Mouse (Mus musculus) spleen, adult 2 months (tissue): ENCODE measurements around the gene Pou5f2. TPM values are rescaled to one million over a fixed set of nuclear protein-coding genes. Genes with fewer than 3 reads are reported as not detected.

ENCODE experiments used
- DNase-seq, 2 experiments: peaks; one replicate each; pipeline versions ENCODE4 v3.0.0 to v3.0.0-alpha.2; 2012 to 2021; ENCODE audit warnings: low spot score in 2 of 2, low read depth in 1 of 2
- H3K27ac ChIP-seq: fragments of 200-500 bp; 2 replicates; pipeline ENCODE4 v1.5.1; 2012; ENCODE audit warnings: low read length, inconsistent platforms; ENCODE audit not compliant: insufficient read depth
- H3K27me3 ChIP-seq: fragments of 200-500 bp; 2 replicates; pipeline ENCODE4 v1.6.1; 2012; ENCODE audit warnings: mild to moderate bottlenecking, moderate library complexity, low read length, inconsistent platforms; ENCODE audit not compliant: control insufficient read depth, insufficient read depth
- H3K36me3 ChIP-seq: fragments of 200-500 bp; 2 replicates; pipeline ENCODE4 v1.6.1; 2012; ENCODE audit warnings: mild to moderate bottlenecking, low read length, inconsistent platforms; ENCODE audit not compliant: control insufficient read depth, insufficient read depth
- H3K4me1 ChIP-seq: fragments of 200-500 bp; 2 replicates; pipeline ENCODE4 v1.6.1; 2011; ENCODE audit warnings: inconsistent platforms; ENCODE audit not compliant: control insufficient read depth, insufficient read depth, insufficient read length
- H3K4me3 ChIP-seq: fragments of 200-500 bp; 2 replicates; pipeline ENCODE4 v1.5.1; 2011; ENCODE audit warnings: mild to moderate bottlenecking, inconsistent platforms; ENCODE audit not compliant: insufficient read depth, insufficient read length; ENCODE audit errors: extremely low read depth
- CTCF ChIP-seq: fragments of 200-500 bp; IDR thresholded peaks from 2 replicates; pipeline ENCODE4 v1.5.1; 2011; ENCODE audit warnings: mild to moderate bottlenecking, inconsistent platforms; ENCODE audit not compliant: insufficient read depth, insufficient read length, insufficient replicate concordance; ENCODE audit errors: extremely low read depth
- POLR2A ChIP-seq: fragments of 200-500 bp; IDR thresholded peaks from 2 replicates; pipeline ENCODE4 v1.6.1; 2011; ENCODE audit warnings: low read depth, low read length, inconsistent platforms
- WGBS: fragments of 180-500 bp; shearing (Covaris S2); methylation state at CpG from one replicate; pipeline ENCODE4 v1.1.7; 2018; 5-methylcytosine and 5-hydroxymethylcytosine counted together
- polyA plus RNA-seq: library from polyadenylated mRNA; depleted of rRNA; stranded (reverse); fragments of >200 nt; gene quantifications from 2 replicates; pipeline ENCODE4 v1.2.3, GENCODE M21; 2012; rRNA removed

Pou5f2 gene
- polyA plus RNA-seq = 0.28 and 0.55 TPM in 2 replicates

DNA sequence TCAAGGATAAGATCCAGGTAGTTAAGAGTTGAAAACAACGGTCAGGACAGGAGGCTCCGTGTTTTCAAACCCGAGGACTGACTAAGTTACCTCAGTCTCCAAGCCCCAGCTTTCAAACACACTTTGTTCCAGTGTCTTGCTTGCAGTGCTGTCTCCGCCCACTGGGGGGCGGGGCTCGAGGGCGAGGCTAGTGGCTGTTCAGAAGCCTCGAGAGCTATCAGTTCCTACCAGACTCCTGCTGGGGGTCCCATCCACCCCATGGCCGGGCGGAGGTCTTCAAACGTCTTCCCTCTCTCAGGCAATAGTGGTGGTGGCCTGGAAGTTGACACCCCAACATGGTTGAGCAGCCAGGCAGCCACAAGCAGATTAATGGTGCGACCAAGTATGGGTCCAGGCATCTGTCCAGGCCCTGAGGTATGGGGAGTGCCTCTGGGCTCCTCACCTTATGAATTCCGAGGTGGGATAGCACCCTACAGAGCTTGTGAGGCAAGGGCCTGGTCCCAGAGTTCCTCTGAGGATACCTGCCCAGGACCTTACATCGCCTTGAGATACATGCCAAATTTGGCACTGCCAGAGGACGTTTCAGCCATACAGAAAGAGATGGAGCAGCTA is at the start of gene Pou5f2:
Gene Pou5f2, plus strand, starts transcription at position 220 of the 612 bp plus-strand sequence.
- no peaks in the 10 kb centered on the region for H3K27me3 ChIP-seq
- H3K36me3 ChIP-seq = no peaks in the 10 kb centered on the region
- H3K4me1 ChIP-seq = no peaks in the 10 kb centered on the region
- TF ChIP-seq CTCF = no peak
- TF ChIP-seq POLR2A = no peak
- 78% methylated on average over 15 of the region's 15 CpGs for WGBS
- no peak within 1 kb of the TSS for H3K4me3 ChIP-seq
- no peak within 1 kb of the TSS for H3K27ac ChIP-seq
- DNase-seq = no peak

- Histone ChIP-seq H3K36me3 (no peaks in the 10 kb centered on the region), H3K27ac (no peak overlapping the region), H3K4me1 (no peaks in the 10 kb centered on the region), H3K27me3 (no peaks in the 10 kb centered on the region), H3K4me3 (no peak overlapping the region)
- 86% methylated on average over 3 of the region's 3 CpGs for WGBS
- no peak for DNase-seq
- no peak for TF ChIP-seq CTCF
These were observed 48.5 kb upstream of the Pou5f2 start for GRCm38 (mm10) chr13:77976248-77976647.

GRCm38 (mm10) chr13:77977121-77977520 is 47.6 kb upstream of the Pou5f2 start:
- no peak overlapping the region for H3K27ac ChIP-seq

DNA sequence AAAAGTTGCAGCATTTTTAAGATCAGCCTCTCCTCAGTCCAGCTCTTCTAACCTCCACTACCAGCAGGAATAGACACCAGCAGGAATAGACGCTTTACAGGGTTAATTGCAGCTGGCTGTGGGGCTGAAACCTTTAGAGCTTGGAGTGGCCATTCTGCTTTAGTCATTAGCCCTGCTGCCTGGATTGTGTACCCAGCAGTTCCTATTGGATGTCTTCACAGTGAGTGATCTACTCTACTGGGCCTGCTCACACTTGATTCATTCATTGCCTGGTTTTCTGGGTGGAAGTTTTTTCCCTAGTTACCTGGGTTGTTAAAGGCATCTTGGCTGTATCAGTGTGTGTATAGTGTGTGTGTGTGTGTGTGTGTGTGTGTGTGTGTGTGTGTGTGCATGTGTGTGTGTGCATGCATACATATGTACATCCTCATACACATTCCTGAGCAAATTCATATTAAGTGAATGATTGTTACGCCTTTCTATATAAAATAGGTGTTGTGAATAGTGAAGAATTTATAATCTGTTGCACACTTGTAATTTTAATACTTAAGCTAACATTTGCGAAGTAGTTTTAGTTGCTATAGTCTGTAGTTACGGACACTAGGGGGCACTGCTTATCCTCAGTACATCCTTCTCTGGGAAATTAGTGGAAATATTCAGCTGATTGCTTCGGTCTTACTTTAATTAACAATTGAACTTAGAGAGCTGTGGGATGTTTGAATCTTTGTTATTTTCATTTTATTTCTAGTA is 42.4 kb upstream of the Pou5f2 start:
- no peaks in the 10 kb centered on the region for H3K4me1 ChIP-seq
- WGBS = 60% methylated on average over 5 of the region's 5 CpGs
- H3K27me3 ChIP-seq = no peaks in the 10 kb centered on the region
- H3K27ac ChIP-seq = no peak overlapping the region
- TF ChIP-seq CTCF (no peak), POLR2A (no peak)
- no peak for DNase-seq
- H3K4me3 ChIP-seq = no peak overlapping the region
- H3K36me3 ChIP-seq = no peaks in the 10 kb centered on the region

More at GRCm38 (mm10) chr13:77977121-77977520, 47.6 kb upstream of the Pou5f2 start:
- no peaks in the 10 kb centered on the region for H3K36me3 ChIP-seq
- no peak overlapping the region for H3K4me3 ChIP-seq
- H3K4me1 ChIP-seq = no peaks in the 10 kb centered on the region
- WGBS = 92% methylated on average over 1 of the region's 1 CpGs
- no peaks in the 10 kb centered on the region for H3K27me3 ChIP-seq
- no peak for DNase-seq
- TF ChIP-seq POLR2A = no peak
- TF ChIP-seq CTCF = no peak

DNA sequence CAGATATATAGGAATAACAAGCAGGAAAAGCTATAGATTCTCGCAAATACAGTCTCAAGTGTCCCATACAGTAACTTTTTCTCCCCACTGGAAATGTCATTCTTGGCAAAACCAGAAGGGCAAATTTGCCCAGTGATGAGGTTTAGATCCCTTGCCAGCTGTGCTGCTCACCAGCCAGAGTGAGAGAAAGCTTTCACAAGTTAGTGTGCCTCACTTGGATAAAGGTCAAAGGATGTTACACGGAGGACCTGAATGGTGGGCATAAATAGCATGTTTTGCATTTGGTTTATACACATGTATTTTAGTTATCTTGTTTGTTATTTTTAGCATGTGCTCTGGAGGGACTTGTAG is 41.9 kb upstream of the Pou5f2 start:
- TF ChIP-seq CTCF (no peak), POLR2A (no peak)
- no peaks in the 10 kb centered on the region for H3K36me3 ChIP-seq
- no peak overlapping the region for H3K4me3 ChIP-seq
- WGBS = 94% methylated on average over 2 of the region's 2 CpGs
- H3K4me1 ChIP-seq = no peaks in the 10 kb centered on the region
- no peak for DNase-seq
- H3K27me3 ChIP-seq = no peaks in the 10 kb centered on the region
- H3K27ac ChIP-seq = no peak overlapping the region

DNA sequence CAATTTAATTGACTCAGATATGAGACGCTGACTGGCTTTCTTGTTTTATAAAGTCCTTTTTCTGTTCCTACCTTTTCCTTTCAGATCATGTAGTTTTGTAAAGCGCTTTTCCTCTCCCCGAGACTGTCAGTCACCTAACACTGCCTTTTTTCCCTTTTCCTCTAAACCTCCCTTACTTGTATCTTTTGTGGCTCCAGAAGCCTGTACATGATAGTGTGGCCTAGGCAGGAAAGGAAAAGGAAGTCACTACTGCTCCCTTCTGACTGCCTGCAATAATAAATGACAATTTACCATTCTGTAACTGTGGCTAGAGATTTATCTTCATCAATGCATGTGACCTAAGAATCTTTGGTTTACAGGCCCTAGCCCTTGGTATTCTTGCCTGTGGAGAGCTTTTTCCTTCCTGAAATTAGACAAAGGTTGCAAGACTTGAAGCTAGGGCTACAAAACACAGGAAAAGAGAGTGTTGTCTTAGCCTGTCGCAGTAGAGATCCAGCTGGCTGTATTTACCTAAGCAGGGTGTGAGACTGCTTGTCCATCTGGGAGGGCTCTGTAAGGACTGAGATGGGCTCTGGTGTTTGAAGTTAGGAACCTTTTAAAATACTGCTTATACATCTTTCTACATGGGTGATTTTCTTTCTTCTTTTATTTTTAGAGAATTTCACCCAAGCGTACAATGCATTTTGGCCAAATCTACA is 33.4 kb upstream of the Pou5f2 start:
- H3K27ac ChIP-seq = no peak overlapping the region
- DNase-seq = no peak
- H3K4me3 ChIP-seq = no peak overlapping the region
- no peaks in the 10 kb centered on the region for H3K4me1 ChIP-seq
- no peaks in the 10 kb centered on the region for H3K36me3 ChIP-seq
- H3K27me3 ChIP-seq = no peaks in the 10 kb centered on the region
- TF ChIP-seq POLR2A = no peak
- no peak for TF ChIP-seq CTCF
- 86% methylated on average over 5 of the region's 5 CpGs for WGBS

DNA sequence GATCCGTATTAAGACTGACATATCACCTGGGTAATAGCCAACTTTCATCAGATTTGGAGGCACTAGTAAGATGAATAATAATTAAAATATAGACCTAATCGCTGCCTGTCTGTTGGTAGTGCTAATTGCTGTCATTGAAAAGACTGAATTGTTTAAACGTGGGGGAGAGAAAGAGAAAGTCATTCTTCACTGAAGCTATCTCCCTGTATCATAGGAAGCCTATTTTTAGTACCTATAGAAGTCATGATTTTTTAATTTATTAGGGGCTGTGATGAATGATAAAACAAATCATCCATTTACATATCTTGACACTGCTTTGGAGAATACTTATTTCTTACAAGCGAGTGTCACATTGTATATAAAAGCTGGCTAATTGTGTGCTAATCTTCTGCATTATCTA is 20.1 kb upstream of the Pou5f2 start:
- H3K4me1 ChIP-seq = no peaks in the 10 kb centered on the region
- TF ChIP-seq POLR2A (no peak), CTCF (no peak)
- no peak overlapping the region for H3K27ac ChIP-seq
- WGBS = 90% methylated on average over 4 of the region's 4 CpGs
- no peak overlapping the region for H3K4me3 ChIP-seq
- no peaks in the 10 kb centered on the region for H3K27me3 ChIP-seq
- H3K36me3 ChIP-seq = no peaks in the 10 kb centered on the region
- DNase-seq = no peak
